Mouse (Mus musculus): ENCODE results near the gene Gosr2. TPM values are rescaled to one million over a fixed set of nuclear protein-coding genes. Genes with fewer than 3 reads are reported as not detected.

Gosr2 gene
- polyA plus RNA-seq, 1 experiment: 21.0 TPM

- H3K27ac ChIP-seq (ENCODE audit: control insufficient read depth, insufficient read depth, low read depth, low read length, poor library complexity): no peak overlapping the region
- WGBS: 69% methylated on average over 11 of the region's 11 CpGs
- TF ChIP-seq POLR2A (IDR thresholded peaks at IDR 0.05; ENCODE audit: borderline replicate concordance, control insufficient read depth, low read depth, low read length): no peak
- no peak for TF ChIP-seq CTCF (IDR thresholded peaks at IDR 0.05; ENCODE audit: control insufficient read depth, insufficient read depth, low read length)
- no peaks in the 10 kb centered on the region; the same call in 1 of the 2 replicates for H3K4me1 ChIP-seq (ENCODE audit: control insufficient read depth, insufficient read depth, low read length)
- H3K4me3 ChIP-seq (replicated peaks; ENCODE audit: control insufficient read depth, low read depth, low read length): no peak overlapping the region
Measured at GRCm38 (mm10) chr11:103724331-103724771, 26.7 kb upstream of the Gosr2 start.

GRCm38 (mm10) chr11:103722040-103722481 lies 24.4 kb upstream of the Gosr2 start:
- Histone ChIP-seq H3K27ac (ENCODE audit: control insufficient read depth, insufficient read depth, low read depth, low read length, poor library complexity) (no peak overlapping the region), H3K4me3 (replicated peaks; ENCODE audit: control insufficient read depth, low read depth, low read length) (no peak overlapping the region), H3K4me1 (ENCODE audit: control insufficient read depth, insufficient read depth, low read length) (no peaks in the 10 kb centered on the region; the same call in 1 of the 2 replicates)
- TF ChIP-seq CTCF (IDR thresholded peaks at IDR 0.05; ENCODE audit: control insufficient read depth, insufficient read depth, low read length) (no peak), POLR2A (IDR thresholded peaks at IDR 0.05; ENCODE audit: borderline replicate concordance, control insufficient read depth, low read depth, low read length) (no peak)
- WGBS: 35% methylated on average over 9 of the region's 9 CpGs

GRCm38 (mm10) chr11:103721468-103722039 lies 23.9 kb upstream of the Gosr2 start:
- no peaks in the 10 kb centered on the region; the same call in 1 of the 2 replicates for H3K4me1 ChIP-seq (ENCODE audit: control insufficient read depth, insufficient read depth, low read length)
- no peak overlapping the region for H3K27ac ChIP-seq (ENCODE audit: control insufficient read depth, insufficient read depth, low read depth, low read length, poor library complexity)
- H3K4me3 ChIP-seq (replicated peaks; ENCODE audit: control insufficient read depth, low read depth, low read length): no peak overlapping the region
- WGBS: 43% methylated on average over 15 of the region's 15 CpGs
- peak; percentile 42; the same call in 1 of the 2 replicates for TF ChIP-seq CTCF (IDR thresholded peaks at IDR 0.05; ENCODE audit: control insufficient read depth, insufficient read depth, low read length)
- no peak for TF ChIP-seq POLR2A (IDR thresholded peaks at IDR 0.05; ENCODE audit: borderline replicate concordance, control insufficient read depth, low read depth, low read length)

GRCm38 (mm10) chr11:103719436-103719835 lies 21.7 kb upstream of the Gosr2 start:
- no peaks in the 10 kb centered on the region; the same call in 1 of the 2 replicates for H3K4me1 ChIP-seq (ENCODE audit: control insufficient read depth, insufficient read depth, low read length)
- 84% methylated on average over 5 of the region's 5 CpGs for WGBS
- TF ChIP-seq CTCF (IDR thresholded peaks at IDR 0.05; ENCODE audit: control insufficient read depth, insufficient read depth, low read length) (no peak), POLR2A (IDR thresholded peaks at IDR 0.05; ENCODE audit: borderline replicate concordance, control insufficient read depth, low read depth, low read length) (no peak)
- H3K27ac ChIP-seq (ENCODE audit: control insufficient read depth, insufficient read depth, low read depth, low read length, poor library complexity): no peak overlapping the region
- H3K4me3 ChIP-seq (replicated peaks; ENCODE audit: control insufficient read depth, low read depth, low read length): no peak overlapping the region

GRCm38 (mm10) chr11:103716971-103717370 lies 19.3 kb upstream of the Gosr2 start:
- TF ChIP-seq CTCF (IDR thresholded peaks at IDR 0.05; ENCODE audit: control insufficient read depth, insufficient read depth, low read length): no peak
- no peak for TF ChIP-seq POLR2A (IDR thresholded peaks at IDR 0.05; ENCODE audit: borderline replicate concordance, control insufficient read depth, low read depth, low read length)
- no peak overlapping the region for H3K27ac ChIP-seq (ENCODE audit: control insufficient read depth, insufficient read depth, low read depth, low read length, poor library complexity)
- H3K4me1 ChIP-seq (ENCODE audit: control insufficient read depth, insufficient read depth, low read length): no peaks in the 10 kb centered on the region; the same call in 1 of the 2 replicates
- H3K4me3 ChIP-seq (replicated peaks; ENCODE audit: control insufficient read depth, low read depth, low read length): no peak overlapping the region
- WGBS: 35% methylated on average over 9 of the region's 9 CpGs

- Histone ChIP-seq H3K4me1 (ENCODE audit: control insufficient read depth, insufficient read depth, low read length) (no peaks in the 10 kb centered on the region), H3K4me3 (replicated peaks; ENCODE audit: control insufficient read depth, low read depth, low read length) (no peak overlapping the region), H3K27ac (ENCODE audit: control insufficient read depth, insufficient read depth, low read depth, low read length, poor library complexity) (no peak overlapping the region)
- 73% methylated on average over 2 of the region's 2 CpGs for WGBS
- TF ChIP-seq POLR2A (IDR thresholded peaks at IDR 0.05; ENCODE audit: borderline replicate concordance, control insufficient read depth, low read depth, low read length) (no peak), CTCF (IDR thresholded peaks at IDR 0.05; ENCODE audit: control insufficient read depth, insufficient read depth, low read length) (no peak)
Measured at GRCm38 (mm10) chr11:103714074-103714473, 16.4 kb upstream of the Gosr2 start.

GRCm38 (mm10) chr11:103711851-103712587 lies 14.3 kb upstream of the Gosr2 start:
- 79% methylated on average over 28 of the region's 28 CpGs for WGBS
- Histone ChIP-seq H3K4me1 (ENCODE audit: control insufficient read depth, insufficient read depth, low read length) (no peaks in the 10 kb centered on the region), H3K4me3 (replicated peaks; ENCODE audit: control insufficient read depth, low read depth, low read length) (no peak overlapping the region), H3K27ac (ENCODE audit: control insufficient read depth, insufficient read depth, low read depth, low read length, poor library complexity) (no peak overlapping the region; the same call in 1 of the 2 replicates)
- no peak for TF ChIP-seq CTCF (IDR thresholded peaks at IDR 0.05; ENCODE audit: control insufficient read depth, insufficient read depth, low read length)
- no peak for TF ChIP-seq POLR2A (IDR thresholded peaks at IDR 0.05; ENCODE audit: borderline replicate concordance, control insufficient read depth, low read depth, low read length)

- Histone ChIP-seq H3K4me3 (replicated peaks; ENCODE audit: control insufficient read depth, low read depth, low read length) (no peak overlapping the region), H3K27ac (ENCODE audit: control insufficient read depth, insufficient read depth, low read depth, low read length, poor library complexity) (no peak overlapping the region), H3K4me1 (ENCODE audit: control insufficient read depth, insufficient read depth, low read length) (no peaks in the 10 kb centered on the region; the same call in 1 of the 2 replicates)
- WGBS: 59% methylated on average over 1 of the region's 1 CpGs
- TF ChIP-seq POLR2A (IDR thresholded peaks at IDR 0.05; ENCODE audit: borderline replicate concordance, control insufficient read depth, low read depth, low read length) (no peak), CTCF (IDR thresholded peaks at IDR 0.05; ENCODE audit: control insufficient read depth, insufficient read depth, low read length) (no peak)
Measured at GRCm38 (mm10) chr11:103709982-103710381, 12.3 kb upstream of the Gosr2 start.
